Mouse (Mus musculus) R1 (cell line): ENCODE measurements at regions not wholly inside any gene's neighbourhood (a gene's known extent, or its start where the extent isn't known, plus 50 kb on each side); places are given as distances from the start of the nearest gene placed in this dataset.

Source experiments
- DNase-seq: peaks from one replicate; pipeline ENCODE4 v3.0.0-alpha.2; 2018; ENCODE audit warnings: low read depth, low spot score

DNA sequence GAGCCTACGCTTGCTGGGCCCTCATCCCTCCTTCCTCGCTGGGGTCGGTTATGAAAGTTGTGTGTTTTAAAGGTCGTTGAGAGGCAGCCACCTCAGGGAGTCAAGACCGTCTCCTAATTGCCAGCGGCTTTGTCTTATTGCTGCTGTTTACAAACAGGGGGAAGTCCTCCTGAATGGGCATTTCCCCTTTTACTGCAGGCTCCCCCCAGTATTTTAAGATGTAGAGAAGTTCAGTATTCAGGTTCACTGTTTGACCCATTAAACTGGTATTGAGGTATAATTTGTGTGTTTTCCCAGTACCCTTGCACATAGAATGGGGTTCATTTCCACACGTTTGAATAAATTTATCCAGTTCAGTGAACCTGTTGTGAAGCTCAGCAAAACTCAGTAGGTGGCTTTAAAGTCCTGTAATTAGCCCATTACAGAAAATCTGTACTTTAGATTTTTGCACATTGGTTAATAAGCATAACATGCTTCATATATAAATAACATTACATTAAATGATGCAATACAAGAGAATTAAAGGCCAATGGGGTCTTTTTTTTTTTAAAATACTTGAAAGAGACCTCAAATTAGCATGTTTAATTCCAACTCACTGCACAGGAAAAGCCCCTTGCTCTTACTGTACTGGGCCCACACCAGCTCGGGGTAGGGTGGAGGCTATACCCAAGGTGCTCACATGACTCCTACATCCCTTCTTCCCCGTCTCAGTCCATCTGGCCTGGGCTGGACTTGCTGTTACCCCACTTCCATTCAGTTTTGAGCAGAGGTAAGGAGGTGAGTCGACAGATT is 63.7 kb downstream of the Nkx2-1 start:
- DNase-seq, result no peak

DNA sequence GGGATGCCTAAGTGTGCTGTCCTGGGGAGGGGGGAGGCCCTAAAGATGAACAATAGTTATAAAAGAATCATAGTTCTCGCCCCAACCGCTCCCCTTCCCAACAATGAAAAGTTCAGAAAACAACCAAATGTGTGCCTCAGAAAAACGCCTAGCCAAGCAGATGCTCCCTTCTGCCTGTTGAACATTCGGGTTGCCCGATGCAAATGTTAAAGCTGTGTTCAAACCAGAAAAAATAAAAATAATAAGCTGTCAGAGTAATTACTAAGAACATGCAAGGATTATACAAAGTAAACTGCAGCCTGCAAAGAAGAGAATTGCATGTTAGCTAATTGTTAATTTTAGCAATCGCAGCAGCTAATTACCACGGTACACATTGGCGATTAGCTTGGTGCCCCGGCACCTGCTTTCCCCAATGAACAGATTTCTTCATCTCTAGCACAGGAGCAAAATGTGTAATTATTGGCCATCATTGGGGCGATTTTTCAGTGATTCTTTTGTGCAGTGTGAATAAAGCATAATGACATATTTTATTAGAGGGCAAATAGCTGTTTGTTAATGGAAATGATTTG is 65.7 kb downstream of the Nkx2-1 start:
- DNase-seq, result no peak

DNA sequence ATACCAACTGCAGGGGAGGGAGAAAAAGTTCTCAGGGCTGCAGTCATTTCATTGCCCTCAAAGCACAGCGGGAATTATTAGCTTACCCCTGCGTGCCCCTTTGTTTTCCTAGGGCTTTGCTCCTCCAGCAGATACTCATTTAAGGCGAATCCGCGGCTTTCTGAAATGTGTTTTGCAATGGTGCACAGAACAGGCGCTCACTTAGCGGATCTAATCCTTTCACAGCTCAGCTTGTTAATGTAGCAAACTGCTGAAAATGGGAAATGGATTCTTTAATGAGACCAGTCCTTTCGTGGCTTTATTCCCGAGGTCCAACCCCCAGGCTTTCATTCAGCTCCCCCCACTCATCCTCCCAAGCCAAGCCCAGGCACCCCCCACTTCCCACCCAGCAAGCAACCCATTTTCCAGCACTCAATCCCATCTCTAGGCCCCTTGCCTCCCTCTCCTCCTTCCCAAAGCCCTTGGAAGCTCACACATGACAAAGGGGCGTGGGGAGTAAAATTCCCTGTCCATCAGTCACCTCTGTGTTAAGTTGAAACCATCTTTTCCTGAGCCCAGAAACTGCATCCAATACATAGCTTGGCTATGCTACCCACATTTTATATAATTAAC is 77.1 kb downstream of the Nkx2-1 start:
- DNase-seq, result peak; percentile 3

DNA sequence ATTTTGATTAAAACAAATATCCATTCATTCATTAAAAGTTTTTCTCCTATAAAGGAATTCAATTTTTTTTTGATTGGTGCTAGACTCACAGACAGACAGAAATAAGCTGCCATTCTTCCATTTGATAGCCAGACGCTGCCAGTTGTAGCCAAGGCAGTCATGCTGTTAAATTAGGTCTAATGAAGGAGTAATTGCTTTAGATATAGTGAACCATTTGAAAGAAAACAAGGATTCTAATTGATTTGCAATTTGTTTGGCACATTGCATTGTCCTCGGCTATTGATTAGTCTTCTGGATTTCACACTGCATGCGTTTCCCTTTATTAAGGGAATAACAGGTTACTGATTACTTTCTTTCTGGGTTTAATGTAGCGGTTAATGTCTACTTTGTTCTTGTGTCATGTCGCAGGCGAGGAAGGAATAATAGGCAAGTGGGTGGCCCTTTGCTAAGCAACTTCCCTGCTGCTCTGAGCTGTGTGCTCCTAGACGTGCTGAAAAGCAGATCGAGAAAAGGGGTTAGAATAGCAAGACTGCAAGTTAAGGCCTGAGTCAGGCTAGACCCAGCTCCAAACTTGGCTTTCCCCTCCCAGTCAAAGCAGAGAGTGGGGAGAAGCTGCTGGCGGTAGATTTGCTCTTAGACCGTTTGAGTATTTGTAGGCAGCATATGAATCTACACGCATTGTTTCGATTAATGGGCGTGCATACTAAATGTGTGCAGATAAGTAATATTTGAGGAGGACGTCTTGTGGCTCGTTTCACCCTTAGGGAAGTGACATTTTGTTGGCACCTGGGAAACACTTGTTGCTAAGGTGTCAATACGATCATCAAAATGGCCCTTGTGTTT is 77.8 kb downstream of the Nkx2-1 start:
- DNase-seq, result peak; percentile 9

DNA sequence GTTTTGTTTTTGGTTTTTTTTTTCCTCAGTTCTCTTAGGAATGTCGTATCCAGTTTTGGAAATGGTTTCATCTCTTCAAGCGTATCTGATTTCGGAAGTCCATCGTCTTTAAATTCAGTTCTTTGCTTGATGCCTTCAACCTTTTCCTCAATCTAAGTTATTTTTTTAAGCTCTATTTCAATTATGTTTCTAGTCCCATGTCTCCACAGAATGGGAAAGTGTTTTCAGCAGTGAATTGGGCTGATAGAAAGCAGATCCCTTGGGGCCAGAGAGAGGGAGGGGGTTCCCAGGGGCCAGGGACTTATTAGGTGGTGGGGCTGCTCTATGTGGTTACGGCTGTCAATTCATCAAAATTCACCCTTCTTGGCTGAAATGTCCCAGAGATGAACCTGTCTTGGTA is 78.8 kb downstream of the Nkx2-1 start:
- no peak for DNase-seq

DNA sequence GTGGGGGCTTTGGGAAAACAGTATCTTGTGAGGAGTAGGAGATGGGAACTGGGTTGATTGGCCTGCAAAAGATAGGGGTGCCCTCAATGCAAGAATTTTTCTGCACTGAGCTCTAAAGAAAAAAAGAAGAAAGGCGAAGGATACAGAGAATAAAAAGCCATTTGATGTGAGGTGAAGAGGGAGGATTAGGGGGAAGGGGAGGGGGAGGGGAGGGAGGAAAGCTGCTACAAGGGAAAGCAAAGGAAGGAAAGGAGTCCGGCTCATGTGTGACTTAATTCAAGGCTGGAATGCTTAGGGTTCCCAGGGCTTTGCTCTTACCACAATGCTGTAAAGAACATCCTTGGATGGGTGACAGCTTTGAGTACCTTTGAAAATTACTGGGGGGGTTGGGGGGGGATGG is 79.4 kb downstream of the Nkx2-1 start:
- no peak for DNase-seq

DNA sequence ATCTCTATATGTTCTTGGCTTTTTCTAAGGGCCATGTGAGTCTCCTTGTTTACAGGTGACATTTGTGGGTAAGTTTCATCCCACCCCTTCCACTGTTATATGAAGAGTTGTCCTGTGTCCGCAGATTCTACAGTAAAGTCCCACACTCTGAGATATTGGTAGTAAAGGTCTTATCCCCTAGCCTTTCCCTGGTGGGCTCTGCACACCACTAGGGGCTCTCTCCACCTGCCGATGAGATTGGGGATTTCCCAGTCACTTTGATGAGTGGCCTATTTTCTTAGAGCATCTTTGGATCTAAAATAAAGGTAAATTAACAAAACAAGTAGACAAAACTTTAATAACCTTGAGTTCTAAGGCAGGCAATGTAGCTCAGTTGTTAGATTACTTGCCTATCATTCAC is 86.4 kb downstream of the Nkx2-1 start:
- no peak for DNase-seq

DNA sequence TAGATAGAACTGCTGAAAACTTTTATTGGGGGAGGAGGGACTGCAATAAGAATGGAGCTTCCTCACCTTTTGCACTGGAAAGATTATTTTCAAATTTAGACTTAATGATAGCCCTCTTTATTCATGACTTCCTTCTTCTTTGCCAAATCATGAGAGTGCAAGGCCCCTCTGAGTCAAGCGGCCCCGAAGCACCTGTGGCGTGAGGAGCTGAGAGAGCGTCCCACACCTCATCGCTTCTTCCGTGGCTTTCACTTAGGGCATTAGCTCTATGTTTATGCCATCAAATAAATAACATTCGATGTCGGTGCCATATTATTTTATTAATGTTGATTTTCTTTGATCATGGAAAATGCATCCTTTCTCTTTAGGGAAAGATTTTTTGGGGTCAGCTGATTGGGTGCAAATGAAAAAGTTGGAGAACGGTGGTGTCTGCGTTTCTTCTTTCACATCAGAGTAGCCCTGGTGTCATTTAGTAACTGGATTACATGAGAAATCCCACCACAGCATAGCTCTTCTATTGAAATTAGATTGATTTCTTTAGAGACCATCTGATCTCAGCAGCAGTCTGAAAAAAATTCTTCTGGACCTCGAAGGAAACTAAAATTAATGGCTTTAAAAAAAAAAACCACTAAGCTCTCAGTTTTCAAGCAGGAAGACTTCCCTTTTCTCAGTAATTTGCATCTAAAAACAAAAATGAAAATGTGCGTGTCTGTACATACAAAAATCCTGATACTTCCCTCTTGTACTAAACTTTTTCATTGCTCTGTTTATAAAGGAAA is 87.7 kb downstream of the Nkx2-1 start:
- DNase-seq, result no peak

DNA sequence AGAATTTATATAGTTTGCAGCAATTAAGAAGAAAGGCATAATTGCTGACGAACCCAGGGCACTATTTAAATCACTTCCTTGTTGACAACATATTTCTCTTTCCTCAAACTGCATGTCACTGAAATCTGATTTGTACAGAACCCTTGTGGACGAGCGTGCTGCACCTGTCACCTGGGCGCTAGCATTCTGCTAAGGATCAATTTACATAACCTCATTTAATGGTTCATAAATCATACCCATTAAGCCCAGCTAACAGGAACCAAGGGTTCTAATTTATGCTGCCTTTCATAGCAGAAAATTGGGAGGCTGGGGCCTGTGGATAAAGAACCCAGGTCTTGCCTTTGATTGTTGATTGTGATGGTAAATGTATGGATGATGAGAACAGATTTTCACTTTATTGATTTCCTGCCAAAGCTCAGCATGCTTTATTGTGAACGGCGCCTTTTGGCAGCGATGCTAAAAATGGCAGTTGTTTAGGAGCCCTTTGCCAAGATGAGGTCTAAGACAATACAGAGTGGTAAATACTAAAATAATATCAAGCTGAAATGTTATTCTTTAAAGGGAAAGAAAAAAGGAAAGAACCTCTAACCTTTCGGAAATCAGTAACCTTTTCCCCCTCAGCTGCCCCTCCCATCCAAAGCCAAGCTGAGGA is 95.4 kb downstream of the Nkx2-1 start:
- no peak for DNase-seq

DNA sequence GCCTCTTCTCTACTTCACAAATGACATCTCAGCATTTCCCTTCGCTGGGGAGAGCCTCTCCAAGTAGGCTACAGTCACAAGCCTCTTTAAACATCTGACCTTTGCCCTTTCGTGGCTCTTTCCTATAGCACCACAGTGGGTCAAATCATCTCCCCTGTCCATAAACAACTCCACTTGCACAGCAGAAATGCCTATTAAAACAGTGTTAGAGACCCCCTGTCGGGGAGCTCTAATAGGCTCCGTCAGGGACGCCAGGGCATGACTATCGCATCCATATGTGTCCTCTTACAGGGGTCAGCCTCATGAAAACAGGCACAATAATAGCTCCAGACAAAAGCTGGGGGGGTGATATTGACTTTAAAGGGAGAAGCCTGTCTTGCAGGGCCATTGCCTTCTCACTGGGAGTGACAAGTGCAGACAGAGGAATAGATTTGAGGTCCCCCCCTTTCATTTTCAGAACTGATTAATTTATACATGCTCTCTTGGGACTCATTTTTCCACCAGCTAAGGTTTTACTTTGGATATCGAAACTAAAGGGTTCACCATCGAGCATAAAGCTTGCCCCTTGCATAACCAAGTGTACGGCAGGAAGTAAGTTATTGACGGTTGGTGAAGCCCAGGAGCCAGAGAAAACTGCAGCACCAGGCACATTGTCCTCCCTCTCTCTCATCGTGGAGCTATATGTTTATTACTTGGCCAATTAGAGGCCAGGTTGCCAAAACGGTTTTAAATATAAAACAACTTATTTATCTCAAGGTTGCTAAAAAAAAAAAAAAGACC is 94.6 kb upstream of the Mbip start:
- no peak for DNase-seq

DNA sequence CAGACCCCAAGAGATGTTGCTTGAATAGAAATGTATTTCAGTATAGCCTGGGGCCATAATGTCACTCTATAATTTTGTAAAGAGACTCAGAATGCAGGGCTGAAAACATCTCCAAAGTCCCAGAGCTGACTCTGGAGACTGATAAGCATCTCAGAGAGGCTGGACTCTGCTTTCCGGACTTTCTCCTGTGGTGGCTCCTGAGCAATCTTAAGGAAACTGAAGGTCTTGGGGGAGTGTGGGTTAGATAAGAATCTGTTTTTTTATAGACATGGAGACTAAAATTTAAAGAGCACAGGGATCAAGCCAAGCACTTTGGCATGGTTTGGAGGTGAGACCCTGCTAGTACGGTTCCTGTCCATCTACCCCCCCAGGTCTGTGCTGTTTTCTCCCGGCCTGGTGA is 92.7 kb upstream of the Mbip start:
- no peak for DNase-seq

DNA sequence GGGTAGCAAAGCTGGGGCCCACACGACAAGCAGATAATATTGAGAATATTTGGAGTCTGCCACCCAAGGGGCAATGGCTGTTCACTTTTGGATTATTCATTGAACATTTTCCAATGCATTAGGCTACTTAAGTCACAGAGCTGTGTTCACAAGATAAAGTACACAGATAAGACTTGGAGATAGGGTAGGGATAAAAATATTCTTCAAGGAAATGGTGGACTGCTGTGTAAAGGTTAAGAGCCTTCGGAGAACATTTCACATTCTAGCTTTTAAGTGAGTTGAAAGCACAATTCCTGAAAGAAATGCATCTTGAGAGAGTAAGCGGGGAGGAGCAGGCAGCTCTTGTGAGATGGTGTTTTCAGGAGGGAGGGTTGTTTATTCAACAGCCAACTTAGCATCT is 92.3 kb upstream of the Mbip start:
- no peak for DNase-seq

DNA sequence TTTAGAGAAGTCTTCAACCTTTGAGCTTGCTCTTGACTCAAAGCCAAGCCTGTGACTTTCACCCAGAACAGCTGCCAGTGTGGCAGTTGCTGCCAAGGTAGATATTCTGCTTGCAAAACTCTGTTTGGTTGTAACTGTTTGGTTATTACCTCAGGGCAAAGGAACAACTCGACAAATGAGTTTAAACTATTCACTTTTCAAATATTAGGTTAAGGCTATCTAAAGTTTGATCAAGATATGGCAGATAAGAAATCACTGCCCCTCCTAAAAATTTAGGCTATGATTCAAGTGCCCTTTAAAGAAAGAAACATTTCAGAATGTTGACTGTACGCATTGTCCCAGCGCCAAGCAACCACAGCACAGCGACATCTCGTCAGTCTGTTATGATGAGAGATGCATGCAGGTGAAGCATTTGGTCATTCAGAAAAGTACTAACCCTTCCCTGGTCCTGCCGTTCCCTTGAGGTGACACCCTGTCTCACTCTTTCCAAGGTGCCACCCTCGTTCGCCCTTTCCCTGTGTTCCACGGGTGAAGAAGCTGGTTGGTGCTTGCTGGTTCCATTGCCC is 81.1 kb upstream of the Mbip start:
- no peak for DNase-seq

DNA sequence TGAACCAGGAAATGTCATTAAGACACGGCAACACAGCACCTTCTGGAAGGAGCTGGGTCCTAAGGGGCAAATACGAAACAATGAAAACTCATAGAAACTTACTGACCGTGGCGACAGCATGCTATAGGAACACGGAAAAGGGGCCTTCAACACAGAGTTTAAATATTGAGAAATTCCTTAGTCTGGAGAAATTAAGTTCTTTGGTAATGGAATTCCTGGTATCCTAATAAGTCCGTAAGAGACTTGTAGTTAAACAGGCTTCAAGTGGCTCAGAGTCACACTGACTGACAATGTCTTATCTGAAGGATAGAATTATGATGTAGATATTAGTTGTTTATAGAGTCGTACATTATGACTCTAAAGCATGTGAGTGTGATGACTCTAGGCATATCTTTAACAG is 70.4 kb upstream of the Mbip start:
- DNase-seq, result no peak

DNA sequence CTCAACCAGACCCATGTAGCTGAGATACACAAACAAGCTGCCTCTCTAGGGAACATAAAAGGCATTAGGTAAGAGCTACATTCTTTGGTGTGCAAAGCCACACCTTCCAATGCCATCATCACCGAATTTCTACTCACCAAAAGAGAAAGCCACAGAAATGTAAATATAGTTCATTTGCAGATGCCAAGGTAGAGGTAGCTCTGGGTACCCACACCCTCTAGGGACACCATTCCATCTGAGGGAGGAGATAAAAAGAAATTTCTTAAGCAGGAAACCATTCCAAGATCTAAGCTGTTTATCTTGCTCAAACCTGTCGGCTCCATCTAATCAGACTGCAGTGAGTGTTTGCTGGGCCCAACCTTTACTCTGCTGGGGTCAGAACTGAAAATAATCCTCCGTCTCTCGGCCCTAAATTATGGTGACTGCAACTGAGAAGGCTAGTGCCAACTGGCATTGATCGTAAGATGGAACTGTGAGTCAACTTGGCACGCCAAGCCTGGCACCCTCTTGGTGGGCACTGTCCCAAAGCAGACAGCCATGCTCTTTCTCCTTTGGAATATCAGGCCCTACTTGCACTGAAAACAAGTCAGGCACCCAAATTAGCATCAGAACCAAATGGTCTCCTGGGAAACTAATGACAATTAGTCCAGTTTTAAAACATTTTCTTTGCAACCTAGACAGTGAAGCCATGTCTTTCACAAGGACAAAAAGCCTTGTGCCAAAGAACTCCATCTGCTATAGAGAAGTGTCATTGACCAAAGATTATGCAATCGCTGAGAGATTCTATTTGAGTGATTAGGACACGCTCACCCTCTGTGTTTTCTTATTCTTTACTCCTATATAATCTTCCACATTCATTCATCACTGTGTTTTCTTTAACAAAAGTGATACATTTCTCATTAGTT is 69.4 kb upstream of the Mbip start:
- DNase-seq, result no peak

DNA sequence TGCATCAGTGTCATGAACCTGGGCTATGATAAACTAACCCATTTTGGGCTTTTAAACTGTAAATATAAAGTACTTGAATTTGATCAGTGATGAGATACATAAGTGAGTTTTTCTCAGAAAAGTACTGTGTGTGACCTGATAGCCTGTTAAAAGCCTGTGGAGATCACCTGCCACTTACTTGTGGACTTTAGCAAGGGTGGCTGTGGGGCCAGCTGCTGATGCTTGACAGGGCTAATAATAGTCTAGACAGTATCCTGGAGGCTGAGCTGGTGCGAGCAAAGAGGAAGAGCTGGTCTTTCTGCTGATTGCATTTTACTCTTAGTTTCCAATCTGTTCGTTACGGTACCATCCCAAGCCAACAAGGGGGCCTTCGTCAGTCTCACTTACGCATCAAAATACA is 60.0 kb upstream of the Mbip start:
- DNase-seq, result no peak

DNA sequence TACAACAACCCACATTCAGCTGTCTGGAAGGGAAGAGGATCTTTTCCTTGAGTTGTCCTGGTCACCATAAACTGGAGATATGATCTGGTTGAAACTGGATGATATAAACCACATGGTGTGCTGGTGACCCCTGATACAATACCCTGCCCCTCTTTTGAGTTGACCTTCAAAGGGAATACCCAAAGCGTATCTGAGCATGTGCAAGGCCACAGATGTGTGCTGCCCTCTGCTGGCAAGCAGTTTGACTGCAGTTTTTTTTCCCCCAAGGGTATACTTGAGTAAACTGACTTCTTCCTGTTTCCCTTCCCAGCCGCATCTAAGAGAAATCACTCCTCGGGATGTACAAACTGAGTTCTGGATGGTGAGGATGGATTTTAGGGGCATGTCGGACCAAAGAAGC is 59.1 kb upstream of the Mbip start:
- DNase-seq, result peak; percentile 70

DNA sequence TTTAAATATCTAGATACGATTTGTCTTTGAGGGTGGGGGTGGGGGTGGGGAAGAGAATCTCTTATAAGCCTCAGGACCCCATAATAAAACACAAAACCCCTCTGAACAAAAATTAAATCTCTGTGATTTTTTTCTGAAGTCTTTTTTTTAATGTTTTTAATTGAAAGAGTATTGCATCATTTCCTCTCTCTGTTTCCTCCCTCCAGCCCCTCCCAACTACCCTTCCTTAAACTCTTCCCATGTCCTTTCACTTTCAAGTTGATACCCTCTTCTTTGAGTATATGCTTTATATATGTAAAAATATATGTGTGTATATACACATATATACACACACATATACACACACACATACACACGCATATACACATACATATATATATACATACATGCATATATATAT is 58.6 kb upstream of the Mbip start:
- DNase-seq, result no peak

DNA sequence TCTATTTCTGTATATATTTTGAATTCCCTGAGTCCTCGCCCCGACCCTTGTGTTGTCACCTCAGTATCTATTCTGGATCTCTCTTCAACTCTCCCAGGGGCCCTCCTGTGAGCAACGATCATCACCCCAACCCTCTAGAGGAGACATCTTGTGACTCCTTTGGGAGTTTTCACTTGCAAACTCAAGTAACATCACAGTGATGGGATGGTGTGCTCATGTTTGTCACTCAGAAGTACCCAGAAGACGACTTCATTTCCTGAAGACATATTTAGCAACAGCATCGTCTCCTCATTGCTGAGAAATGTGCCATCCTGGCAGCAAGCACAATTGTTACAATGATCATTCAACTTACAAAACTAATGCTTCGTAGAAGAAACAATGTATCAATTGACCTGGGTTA is 57.9 kb upstream of the Mbip start:
- no peak for DNase-seq
